Mouse (Mus musculus): ENCODE data around the gene Hap1. TPM values are rescaled to one million over a fixed set of nuclear protein-coding genes. Genes with fewer than 3 reads are reported as not detected.

Gene Hap1
- 2.0 to 2.6 TPM (median 2.2 TPM) in 4 replicates for total RNA-seq (2023)

GRCm38 (mm10) chr11:100355972-100356818 lies at the start of gene Hap1:
Gene Hap1, minus strand, starts transcription at chr11:100356128.

GRCm38 (mm10) chr11:100397600-100398389 lies 41.9 kb upstream of the Hap1 start, which contains the start of gene Jup:
Gene Jup, minus strand, starts transcription at chr11:100397763.

DNA sequence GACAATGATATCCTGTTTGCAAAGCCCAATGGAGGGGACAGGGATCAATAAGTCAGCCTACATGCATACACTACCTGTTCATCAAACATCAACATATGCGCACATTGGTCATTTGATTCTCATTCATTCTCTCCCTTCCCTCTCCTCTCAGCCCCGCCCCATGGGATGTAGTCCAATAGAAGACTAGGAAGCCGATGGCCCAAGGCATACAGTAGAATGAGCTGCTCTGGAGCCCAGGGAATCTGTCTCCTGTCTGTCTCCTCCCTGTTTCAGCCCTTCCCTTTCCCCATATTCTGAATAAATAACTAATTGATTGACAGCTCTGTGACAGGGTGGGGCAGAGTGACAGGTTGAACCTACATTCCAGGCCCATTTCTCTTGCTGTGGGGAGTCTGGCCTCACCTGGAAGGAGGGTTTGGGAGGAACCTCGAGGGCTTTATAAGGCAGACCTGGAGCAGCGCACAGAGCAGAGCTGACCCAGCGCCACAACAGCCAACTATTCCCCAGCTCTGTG lies 21.9 kb downstream of the Hap1 start, which contains the start of gene Gast:
Gene Gast (plus strand): TSS at position 464 of the 514 bp plus-strand sequence.

GRCm38 (mm10) chr11:100319492-100320171 lies 36.3 kb downstream of the Hap1 start, which contains the start of gene Eif1:
Gene Eif1, plus strand, starts transcription at chr11:100319885.

Other genes starting within 250 kb of the Hap1 start
- gene Krt13, start 234.6 kb downstream of the Hap1 start, total RNA-seq (2023): not detected in 4 replicates
- gene Krt15, start 220.2 kb downstream of the Hap1 start, total RNA-seq (2023): not detected in 4 replicates
- 0.47 TPM in 1 of 4 replicates, not detected in the others for gene Krt19, start 207.5 kb downstream of the Hap1 start, total RNA-seq (2023)
- gene Krt9, start 162.9 kb downstream of the Hap1 start, total RNA-seq (2023): not detected in 4 replicates
- gene Krt14, start 148.6 kb downstream of the Hap1 start, total RNA-seq (2023): not detected in 4 replicates
- not detected in 4 replicates for gene Krt16, start 107.2 kb downstream of the Hap1 start, total RNA-seq (2023)
- gene Krt17, start 95.1 kb downstream of the Hap1 start, total RNA-seq (2023): not detected in 4 replicates
- not detected in 4 replicates for gene Krt42, start 86.3 kb downstream of the Hap1 start, total RNA-seq (2023)
- gene Eif1, start 36.2 kb downstream of the Hap1 start, total RNA-seq (2023): 2,416 to 2,657 TPM (median 2,512 TPM) in 4 replicates
- gene Gast, start 21.7 kb downstream of the Hap1 start, total RNA-seq (2023): not detected in 4 replicates
- gene Jup, start 41.6 kb upstream of the Hap1 start, total RNA-seq (2023): 16.0 to 25.3 TPM (median 21.5 TPM) in 4 replicates
- not detected in 4 replicates for gene P3h4, start 58.7 kb upstream of the Hap1 start, total RNA-seq (2023)
- not detected in 4 replicates for gene Fkbp10, start 59.6 kb upstream of the Hap1 start, total RNA-seq (2023)
- gene Nt5c3b, start 85.7 kb upstream of the Hap1 start, total RNA-seq (2023): 53.2 to 65.6 TPM (median 58.2 TPM) in 4 replicates
- gene Klhl10, start 85.8 kb upstream of the Hap1 start, total RNA-seq (2023): 1.5 to 2.8 TPM (median 2.3 TPM) in 4 replicates
- gene Klhl11, start 116.6 kb upstream of the Hap1 start, total RNA-seq (2023): 20.2 to 23.6 TPM (median 21.0 TPM) in 4 replicates
- 153 to 164 TPM (median 163 TPM) in 4 replicates for gene Acly, start 171.9 kb upstream of the Hap1 start, total RNA-seq (2023)
- gene Ttc25, start 189.5 kb upstream of the Hap1 start, total RNA-seq (2023): 0.39 to 1.3 TPM (median 0.70 TPM) in 4 replicates
- gene Cnp, start 218.8 kb upstream of the Hap1 start, total RNA-seq (2023): 146 to 163 TPM (median 154 TPM) in 4 replicates